Mouse (Mus musculus): ENCODE data around the gene Krt77.

DNA sequence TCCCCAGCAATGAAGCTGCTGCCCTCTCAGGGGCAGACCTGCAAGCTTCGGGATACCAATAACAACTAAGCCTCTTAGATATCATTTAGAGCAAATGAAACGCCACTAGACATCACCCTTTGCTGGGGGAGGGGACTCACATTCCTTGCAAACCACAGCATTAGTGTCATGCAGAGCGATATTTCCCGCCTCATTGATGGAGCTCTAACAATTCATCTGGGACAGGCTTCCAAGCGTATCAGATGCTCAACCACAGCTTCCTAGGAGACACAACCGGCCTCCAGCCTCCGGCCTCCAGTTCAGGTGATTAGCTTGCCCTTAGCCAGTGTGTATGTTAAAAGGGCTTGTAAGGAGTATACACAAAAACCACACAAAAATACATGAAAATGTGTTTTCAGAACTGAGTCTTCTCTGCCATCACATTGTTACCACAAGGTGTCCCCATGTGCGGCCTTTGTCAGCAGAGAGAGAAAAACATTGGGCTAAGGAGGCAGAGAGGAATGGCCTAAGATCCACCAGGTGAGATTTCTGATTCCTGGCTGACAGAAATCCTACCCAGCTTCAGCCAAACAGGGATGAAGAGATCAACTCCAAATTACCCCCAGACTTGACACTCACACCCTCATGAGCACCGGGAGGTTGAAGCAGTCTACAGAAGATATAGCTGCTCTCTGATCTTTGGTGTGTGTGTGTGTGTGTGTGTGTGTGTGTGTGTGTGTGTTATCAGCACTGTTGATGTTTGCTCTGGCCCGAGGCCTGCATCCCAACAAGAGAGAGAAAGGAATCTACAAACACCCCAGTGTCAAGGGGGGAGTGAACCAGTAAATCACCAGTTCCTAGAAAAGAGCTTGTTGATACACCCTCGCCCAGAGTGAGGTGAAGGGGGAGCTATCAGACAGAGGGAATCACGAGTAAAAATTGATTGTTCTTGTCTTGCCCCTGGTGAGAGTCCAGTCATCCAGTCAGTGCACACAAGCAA lies 33.0 kb upstream of the Krt77 start:
- TF ChIP-seq CTCF (IDR thresholded peaks at IDR 0.05; ENCODE audit: borderline replicate concordance, control insufficient read depth, extremely low read depth, insufficient read depth, low read length, poor library complexity) (no peak), POLR2A (IDR thresholded peaks at IDR 0.05; ENCODE audit: control insufficient read depth, extremely low read depth, insufficient read depth, low read length, poor library complexity) (no peak)
